Mouse (Mus musculus): ENCODE measurements around the gene Med15.

The Med15 gene

GRCm38 (mm10) chr16:17732431-17732830 lies 260 bp downstream of the Med15 start:
- no peak for DNase-seq (ENCODE audit: low spot score in 2 of 2)

DNA sequence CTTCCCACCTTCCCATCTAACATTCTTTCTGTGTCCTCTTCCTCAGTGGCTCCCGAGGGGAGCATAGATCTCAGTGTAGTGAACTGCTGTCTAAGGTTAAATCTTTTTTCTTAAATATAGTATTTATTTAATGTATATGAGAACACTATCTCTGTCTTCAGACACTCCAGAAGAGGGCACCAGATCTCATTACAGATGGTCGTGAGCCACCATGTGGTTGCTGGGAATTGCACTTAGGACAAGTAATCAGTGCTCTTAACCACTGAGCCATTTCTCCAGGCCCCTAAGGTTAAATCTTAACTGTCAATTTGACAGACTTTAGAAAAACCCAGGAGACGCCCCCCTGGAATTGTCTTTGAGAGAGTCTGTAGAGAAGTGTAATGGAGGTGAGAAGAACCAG lies 670 bp downstream of the Med15 start:
- DNase-seq (ENCODE audit: low spot score in 2 of 2), result no peak

- no peak for DNase-seq (ENCODE audit: low spot score in 2 of 2)
Observed at GRCm38 (mm10) chr16:17729974-17730373, 2.7 kb downstream of the Med15 start.

DNA sequence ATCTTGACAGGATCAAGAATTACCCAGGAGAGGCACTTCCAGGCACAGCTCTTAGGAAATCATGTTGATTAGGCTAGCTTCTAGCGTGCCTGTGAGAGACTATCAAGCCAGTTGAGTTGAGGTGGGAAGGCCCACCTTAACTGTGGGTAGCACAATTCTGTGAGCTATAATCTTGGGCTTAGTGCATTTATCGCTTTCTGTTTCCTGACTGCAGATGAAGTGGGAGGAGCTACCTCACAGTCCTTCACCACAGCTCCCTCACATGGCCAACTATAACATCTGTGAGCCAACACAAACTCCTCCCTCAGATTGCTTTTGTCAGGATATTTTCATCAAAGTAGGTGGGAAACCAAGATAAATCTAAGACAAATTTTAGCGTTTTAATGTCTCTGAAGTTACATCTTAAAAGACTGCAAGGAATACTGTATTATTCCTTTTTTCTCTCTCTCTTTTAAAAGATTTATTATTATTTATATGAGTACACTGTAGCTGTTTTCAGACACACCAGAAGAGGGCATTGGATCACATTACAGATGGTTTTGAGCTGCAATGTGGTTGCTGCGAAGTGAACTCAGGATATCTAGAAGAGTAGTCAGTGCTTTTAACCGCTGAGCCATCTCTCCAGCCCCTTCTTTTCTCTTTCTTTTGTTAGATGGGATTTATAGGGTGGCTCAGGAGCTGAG lies 5.4 kb downstream of the Med15 start:
- peak; percentile 27 to 68 for DNase-seq (ENCODE audit: low spot score in 2 of 2)

- DNase-seq (ENCODE audit: low spot score in 2 of 2), result no peak
Observed at GRCm38 (mm10) chr16:17724448-17724847, 8.2 kb downstream of the Med15 start.

GRCm38 (mm10) chr16:17723325-17723626 lies 9.4 kb downstream of the Med15 start:
- DNase-seq (ENCODE audit: low spot score in 2 of 2), result no peak

GRCm38 (mm10) chr16:17722461-17723324 lies 10.0 kb downstream of the Med15 start:
- peak; percentile 86 to 92 for DNase-seq (ENCODE audit: low spot score in 2 of 2)

DNA sequence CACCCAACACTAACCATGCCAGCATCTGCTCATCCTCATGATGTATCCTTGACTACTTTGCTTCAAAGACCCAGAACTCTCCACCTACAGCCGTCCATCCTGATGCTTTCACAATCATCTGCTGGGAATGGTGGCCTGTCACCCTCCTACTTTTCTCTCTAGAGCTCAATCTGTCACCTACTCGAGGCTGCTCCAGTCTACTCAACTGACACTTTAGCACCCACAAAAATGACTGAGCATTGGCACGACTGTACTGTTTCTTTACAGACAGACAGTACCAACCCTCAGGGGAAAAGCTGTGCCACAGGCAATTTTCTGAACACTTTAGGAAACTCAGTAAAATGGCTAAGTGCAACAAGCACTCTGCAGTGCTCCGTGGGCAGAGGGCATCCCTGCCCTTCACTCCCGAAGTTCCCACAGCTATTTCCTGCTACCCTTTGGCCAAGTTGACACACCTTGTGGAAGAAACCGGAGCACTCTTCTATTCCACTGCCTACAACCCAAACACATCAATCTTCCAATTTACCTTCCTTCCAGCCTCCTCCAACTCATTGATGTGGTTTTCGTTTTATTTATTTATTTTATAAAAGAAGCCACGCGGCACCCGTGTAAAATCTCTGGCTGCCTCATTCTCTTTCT lies 10.8 kb downstream of the Med15 start:
- peak in 1 of 2 experiments; percentile 18 for DNase-seq (ENCODE audit: low spot score in 2 of 2)

DNA sequence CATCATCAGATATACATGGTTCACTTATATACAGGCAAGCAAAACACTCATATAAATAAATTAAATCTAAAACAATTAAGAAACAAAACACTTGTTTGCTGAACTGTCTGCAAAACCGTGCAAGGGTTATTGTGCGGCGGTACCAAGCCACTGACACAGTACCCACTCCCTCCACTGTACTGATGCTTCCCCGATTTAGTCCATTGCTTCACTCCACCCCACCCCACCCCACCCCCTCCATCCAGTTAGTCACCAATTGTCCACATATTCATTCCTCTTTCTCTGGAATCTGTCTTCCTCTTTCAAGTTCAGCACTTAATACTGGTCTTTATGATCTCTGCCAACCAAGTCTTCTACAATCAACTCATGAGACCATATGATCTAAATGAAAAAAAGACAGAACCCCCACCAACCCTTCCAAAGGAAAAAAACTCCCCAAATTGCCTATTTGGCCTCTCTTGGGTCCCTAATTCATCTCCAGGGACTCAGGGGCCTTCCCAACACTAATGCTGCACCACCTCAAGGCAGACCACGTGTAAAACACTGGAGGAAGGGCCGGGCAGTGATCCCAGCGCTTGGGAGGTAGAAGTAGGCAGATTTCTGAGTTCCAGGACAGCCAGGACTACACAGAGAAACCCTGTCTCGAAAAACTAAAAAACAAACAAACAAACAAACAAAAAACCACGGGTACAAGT lies 11.4 kb downstream of the Med15 start:
- no peak for DNase-seq (ENCODE audit: low spot score in 2 of 2)

GRCm38 (mm10) chr16:17717791-17718190 lies 14.9 kb downstream of the Med15 start:
- no peak for DNase-seq (ENCODE audit: low spot score in 2 of 2)

DNA sequence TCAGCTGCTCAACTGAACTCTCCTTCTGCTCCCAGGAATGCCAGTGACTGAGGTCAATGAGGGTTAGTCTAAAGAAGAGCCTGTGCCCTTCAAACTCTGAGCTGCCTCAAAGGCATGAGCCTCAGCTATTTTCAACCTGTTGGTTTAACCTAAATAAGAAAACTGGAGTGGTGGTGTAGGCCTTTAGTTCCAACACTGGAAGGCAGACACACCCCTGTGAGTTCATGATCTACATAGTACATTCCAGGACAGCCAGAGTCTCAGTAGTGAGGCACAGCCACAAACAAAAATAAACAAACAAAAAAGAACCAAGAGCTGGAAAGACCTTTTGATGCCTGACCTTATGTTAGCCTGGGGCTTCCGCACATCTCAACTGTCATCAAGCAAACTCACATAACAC lies 25.1 kb downstream of the Med15 start:
- no peak for DNase-seq (ENCODE audit: low spot score in 2 of 2)

- DNase-seq (ENCODE audit: low spot score in 2 of 2), result no peak
Observed at GRCm38 (mm10) chr16:17701043-17701405, 31.7 kb downstream of the Med15 start.

GRCm38 (mm10) chr16:17700386-17701042 lies 32.2 kb downstream of the Med15 start:
- DNase-seq (ENCODE audit: low spot score in 2 of 2), result no peak

- no peak for DNase-seq (ENCODE audit: low spot score in 2 of 2)
Observed at GRCm38 (mm10) chr16:17694860-17695259, 37.8 kb downstream of the Med15 start.

DNA sequence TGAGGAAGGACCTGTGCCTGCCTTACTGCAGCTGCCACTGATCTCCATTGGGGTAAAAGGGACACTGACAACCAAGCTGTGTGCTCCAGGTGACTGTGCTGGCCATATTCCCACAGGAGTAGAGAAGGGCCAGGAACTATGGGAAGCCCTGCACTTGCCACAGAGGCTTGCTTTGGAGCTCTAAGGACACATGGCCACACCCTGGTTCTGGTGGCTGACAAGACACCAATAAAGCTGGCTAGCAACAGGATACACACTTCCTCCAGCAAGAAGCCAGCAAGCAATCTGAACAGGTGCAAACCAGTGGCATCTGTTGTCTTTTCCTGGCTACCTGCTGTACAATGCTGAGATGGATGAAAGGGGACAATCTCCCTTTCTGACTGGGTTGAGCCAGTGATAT lies 62.8 kb downstream of the Med15 start:
- no peak for DNase-seq (ENCODE audit: low spot score in 2 of 2)

- DNase-seq (ENCODE audit: low spot score in 2 of 2), result no peak
Observed at GRCm38 (mm10) chr16:17665568-17665967, 67.1 kb downstream of the Med15 start.

- DNase-seq (ENCODE audit: low spot score in 2 of 2), result no peak
Observed at GRCm38 (mm10) chr16:17656212-17656871, 76.3 kb downstream of the Med15 start.

- DNase-seq (ENCODE audit: low spot score in 2 of 2), result no peak
Observed at GRCm38 (mm10) chr16:17654188-17654795, 78.4 kb downstream of the Med15 start.

- DNase-seq (ENCODE audit: low spot score in 2 of 2), result no peak
Observed at GRCm38 (mm10) chr16:17653601-17654000, 79.1 kb downstream of the Med15 start.

DNA sequence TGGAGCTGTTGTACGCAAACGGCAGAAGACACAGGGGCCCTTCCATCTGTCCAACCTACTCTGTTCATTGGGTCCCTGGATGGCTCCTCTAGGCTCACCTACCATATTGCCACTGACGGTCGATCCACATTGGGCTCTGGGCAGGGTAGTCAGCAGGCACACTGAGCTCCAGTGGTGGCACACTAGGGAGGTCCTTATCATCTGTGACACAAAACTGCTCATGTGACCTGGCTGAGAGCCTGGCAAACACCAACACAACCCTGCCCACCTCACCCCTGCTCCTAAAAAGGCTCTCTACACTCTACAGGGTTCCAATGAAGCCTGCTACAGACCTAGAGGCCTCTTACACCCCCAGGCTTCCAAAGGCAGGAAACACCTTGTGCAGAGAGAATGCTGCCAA lies 80.1 kb downstream of the Med15 start:
- peak in 1 of 2 experiments; percentile 46 for DNase-seq (ENCODE audit: low spot score in 2 of 2)

- no peak for DNase-seq (ENCODE audit: low spot score in 2 of 2)
Observed at GRCm38 (mm10) chr16:17650711-17651110, 82.0 kb downstream of the Med15 start.
